Mouse (Mus musculus): ENCODE data around the gene St3gal5.
"Not testable (repeated sequence)": the region's sequence is repeated elsewhere in the genome, so short reads cannot be mapped to it uniquely, and the experiment has no call there.

The St3gal5 gene

GRCm38 (mm10) chr6:72097181-72097995 lies at the start of gene St3gal5:
Gene St3gal5, plus strand, starts transcription at chr6:72097592.
- peak; percentile 94 for DNase-seq (ENCODE audit: low spot score)

DNA sequence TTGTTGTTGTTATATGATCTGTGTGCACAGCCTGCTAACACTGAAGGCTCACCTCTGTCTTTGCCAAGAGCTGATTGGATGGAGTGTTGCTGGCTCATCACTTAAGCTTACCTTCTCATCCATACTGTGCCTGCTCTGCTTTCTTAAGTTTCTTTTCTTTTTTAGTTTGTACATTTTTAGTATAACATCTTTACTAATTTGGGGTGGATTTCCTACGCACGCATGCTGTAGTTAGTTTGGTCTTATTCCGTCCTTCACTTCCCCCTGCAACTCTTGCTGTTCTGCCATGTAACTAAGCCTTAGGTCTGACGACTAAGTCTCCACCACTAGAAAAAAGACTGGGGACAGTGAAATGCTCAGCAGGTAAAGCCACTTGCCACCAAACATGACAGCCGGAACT lies 48.7 kb upstream of the St3gal5 start:
- DNase-seq (ENCODE audit: low spot score) = no peak

DNA sequence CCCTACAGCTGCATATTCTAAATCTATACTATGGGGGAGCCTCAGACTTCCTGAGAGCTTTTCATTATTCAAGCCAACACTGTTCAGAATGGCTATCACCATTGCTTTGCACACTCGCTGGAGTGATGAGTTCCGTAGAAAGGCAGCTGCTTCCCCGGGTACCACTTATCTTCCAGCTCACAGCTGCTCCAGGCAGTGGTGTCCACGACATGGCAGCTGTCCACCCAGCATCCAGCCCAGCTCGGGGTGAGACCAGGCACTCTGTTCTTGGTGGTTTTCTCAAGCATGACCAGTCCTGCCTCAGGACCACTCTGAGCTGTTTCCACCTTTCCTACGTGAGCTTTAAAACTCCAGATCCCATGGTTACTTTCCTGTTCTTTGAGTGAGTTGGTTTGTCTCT lies 47.5 kb upstream of the St3gal5 start:
- no peak for DNase-seq (ENCODE audit: low spot score)

DNA sequence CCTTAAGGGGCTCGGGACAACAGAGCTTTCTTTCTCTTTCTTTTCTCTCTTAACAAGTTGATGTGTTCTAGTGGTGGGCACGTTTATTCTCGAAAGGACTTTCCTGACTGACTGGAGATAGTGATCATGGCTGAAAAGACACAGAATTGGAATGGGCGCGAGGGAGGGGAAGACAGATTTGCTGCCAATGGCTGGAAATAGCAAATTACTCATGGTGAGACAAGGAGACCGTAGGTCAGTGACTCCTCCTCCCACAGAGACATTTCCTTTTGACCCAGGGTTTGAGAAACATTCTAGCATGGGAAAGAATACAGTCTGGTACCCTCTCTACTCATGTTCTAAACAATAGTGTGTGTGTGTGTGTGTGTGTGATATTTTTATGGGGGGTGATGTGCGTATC lies 46.6 kb upstream of the St3gal5 start:
- no peak for DNase-seq (ENCODE audit: low spot score)

GRCm38 (mm10) chr6:72051247-72051646 lies 46.1 kb upstream of the St3gal5 start:
- DNase-seq (ENCODE audit: low spot score) = no peak

- DNase-seq (ENCODE audit: low spot score) = no peak
Measured at GRCm38 (mm10) chr6:72051757-72052156, 45.6 kb upstream of the St3gal5 start.

- no peak for DNase-seq (ENCODE audit: low spot score)
Measured at GRCm38 (mm10) chr6:72056548-72056947, 40.8 kb upstream of the St3gal5 start.

DNA sequence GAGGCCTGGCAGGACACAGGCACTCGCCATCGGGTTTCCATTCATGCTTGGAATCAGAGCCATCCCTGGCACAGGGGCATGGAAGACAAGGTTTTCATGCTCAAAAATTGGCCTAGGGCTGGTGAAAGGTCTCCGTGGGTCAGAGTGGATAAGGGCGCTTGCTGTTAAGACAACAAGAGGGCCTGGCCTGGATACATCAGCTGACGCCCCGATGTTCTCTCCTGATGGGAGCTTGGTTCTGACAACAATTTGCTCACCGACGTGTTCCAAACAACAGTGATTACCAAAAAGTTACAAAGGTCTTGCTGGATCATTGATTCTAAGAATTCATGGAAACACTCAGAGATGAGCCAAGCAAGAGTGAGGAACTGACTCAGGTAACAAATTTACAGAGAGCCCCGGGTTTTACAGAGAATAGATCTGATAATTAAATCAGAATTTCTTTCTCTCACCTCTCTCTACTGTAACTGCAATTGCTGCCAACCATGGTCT lies 38.9 kb upstream of the St3gal5 start:
- no peak for DNase-seq (ENCODE audit: low spot score)

DNA sequence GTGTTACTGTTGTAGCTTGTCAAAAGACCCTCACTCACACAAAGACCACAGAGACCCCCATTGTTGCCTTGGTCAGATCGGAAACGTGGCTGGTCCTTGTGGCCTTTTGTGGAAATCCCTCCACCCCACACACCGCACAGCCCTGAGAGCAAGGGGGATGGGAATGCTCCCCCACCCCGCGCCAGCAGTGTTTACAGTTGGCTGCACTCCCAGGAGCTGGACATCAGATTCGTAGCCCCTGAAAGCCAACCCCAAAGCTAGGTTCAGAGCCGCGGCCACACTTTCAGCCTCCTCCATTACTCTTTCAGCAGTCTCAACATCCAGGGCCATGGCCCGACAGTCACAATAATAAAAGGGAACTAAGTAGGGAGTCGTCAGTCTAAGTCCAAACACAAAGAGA lies 36.7 kb upstream of the St3gal5 start:
- DNase-seq (ENCODE audit: low spot score) = not testable (repeated sequence)

- DNase-seq (ENCODE audit: low spot score) = no peak
Measured at GRCm38 (mm10) chr6:72063718-72064117, 33.7 kb upstream of the St3gal5 start.

DNA sequence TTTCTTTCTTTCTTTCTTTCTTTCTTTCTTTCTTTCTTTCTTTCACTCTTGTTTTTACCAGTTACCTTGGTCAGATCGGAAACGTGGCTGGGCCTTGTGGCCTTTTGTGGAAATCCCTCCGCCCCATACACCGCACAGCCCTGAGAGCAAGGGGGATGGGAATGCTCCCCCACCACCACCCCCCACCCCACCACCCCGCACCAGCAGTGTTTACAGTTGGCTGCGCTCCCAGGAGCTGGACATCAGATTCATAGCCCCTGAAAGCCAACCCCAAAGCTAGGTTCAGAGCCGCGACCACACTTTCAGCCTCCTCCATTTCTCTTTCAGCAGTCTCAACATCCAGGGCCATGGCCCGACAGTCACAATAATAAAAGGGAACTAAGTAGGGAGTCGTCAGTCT lies 31.4 kb upstream of the St3gal5 start:
- no peak for DNase-seq (ENCODE audit: low spot score)

DNA sequence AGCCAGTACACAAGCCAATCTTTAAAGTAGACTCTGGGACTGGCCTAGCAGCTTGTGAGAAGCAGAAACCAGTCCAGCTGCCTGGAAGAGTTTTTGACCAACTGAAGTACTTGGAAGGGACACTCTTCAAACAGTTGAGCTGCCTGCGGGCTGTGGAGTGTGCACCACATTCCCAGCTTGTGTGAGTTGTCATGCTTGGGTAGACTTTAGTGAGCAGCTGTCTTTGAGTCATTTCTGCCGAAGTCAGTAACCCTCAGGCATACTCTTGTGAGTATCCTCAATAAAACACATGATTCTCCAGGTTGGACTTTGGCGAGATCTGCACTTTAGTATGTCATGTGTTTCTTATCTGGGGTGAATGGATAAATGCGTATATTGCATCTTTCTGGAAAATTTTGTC lies 29.0 kb upstream of the St3gal5 start:
- DNase-seq (ENCODE audit: low spot score) = no peak

GRCm38 (mm10) chr6:72071281-72071870 lies 26.0 kb upstream of the St3gal5 start:
- DNase-seq (ENCODE audit: low spot score) = no peak

- no peak for DNase-seq (ENCODE audit: low spot score)
Measured at GRCm38 (mm10) chr6:72073781-72074180, 23.6 kb upstream of the St3gal5 start.

DNA sequence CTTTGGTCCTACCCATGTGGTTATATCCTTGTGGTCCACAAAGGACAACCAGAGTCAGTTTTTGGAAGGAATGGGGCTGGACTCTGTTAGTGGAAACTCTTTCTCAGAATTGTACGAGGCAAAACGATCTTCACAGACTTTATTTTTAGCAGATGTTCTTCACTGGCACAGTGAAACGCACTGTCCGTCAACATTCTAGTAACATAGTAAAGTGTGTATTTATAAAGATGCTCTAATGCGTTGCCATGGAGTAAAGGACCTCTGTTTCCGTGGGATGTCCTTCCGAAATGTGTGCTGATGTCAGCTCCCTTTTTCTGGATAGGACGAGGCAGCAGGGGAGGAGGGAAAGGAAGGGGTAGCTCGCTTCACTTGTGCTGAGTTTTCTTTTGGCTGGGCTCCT lies 20.9 kb upstream of the St3gal5 start:
- no peak for DNase-seq (ENCODE audit: low spot score)

- DNase-seq (ENCODE audit: low spot score) = no peak
Measured at GRCm38 (mm10) chr6:72078178-72078577, 19.2 kb upstream of the St3gal5 start.

DNA sequence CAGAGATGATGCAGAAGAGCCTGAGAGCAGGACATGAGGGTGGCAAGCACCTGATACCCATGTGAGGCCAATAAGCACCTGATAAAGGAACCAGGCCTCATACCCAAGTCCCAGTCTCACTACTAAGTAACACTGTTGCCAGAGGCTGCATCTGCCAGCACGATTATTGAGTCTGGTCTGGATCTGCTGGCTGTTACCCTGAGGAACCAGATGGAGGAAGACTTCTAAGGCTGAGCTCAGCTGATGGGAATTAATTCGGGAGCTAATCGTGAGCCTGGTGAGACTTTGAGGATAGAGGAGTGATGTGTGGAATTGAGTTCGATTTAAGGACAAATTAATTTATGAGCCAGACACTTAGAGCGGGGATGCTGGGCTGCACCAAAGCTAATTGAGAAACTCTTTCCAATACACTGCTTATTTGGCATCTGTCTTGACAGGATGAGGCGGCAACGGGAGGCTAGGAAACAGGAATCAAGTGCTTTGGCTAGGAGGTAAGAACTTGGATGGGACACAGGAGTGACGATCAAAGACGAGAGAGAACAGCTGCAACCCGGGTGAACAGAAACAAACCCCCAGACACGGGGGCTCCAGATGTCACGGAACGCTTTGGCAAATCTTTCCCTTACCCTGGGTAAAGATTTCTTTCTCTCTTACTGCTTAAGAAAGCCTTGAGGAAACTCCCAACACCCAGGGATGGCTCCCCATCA lies 15.9 kb upstream of the St3gal5 start:
- DNase-seq (ENCODE audit: low spot score) = no peak

DNA sequence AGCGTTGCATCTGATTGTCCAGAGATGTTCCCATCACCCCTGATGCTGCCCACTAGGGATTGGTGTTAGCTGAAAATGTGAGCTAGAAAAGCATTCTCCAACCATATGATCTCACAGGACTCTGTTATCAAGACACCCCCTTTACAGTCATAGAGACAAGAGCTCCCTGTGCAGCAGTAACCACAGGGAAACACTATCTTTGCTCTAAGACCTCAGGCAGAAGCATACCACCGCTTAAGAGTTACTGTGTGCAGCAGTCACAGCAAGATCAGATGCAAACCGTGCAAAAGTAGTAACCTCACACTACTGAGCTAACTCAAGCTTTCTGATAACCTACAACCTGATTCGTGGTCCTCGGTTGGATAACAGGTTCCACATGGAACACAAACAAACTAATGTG lies 10.0 kb upstream of the St3gal5 start:
- no peak for DNase-seq (ENCODE audit: low spot score)

- DNase-seq (ENCODE audit: low spot score) = no peak
Measured at GRCm38 (mm10) chr6:72089865-72090264, 7.5 kb upstream of the St3gal5 start.

DNA sequence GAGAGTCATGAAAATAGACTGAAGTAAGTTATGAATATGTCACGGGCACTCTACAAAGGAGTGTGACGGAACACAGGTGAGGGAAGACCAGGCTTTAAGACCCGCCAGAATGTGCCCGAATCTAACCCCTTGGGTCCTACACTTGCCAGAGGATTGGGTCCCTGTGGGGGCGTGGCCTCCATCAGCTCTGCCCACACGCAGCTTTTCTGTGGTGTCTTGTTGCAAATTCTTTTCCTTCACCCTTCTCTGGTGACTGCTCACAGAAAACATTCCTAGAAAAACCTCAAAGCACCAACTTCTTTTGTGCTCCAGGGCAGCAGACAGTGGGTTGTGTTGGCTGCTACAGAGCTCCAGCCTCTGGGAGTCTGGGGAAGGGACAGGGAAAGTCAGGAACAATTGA lies 6.4 kb upstream of the St3gal5 start:
- peak; percentile 55 for DNase-seq (ENCODE audit: low spot score)

DNA sequence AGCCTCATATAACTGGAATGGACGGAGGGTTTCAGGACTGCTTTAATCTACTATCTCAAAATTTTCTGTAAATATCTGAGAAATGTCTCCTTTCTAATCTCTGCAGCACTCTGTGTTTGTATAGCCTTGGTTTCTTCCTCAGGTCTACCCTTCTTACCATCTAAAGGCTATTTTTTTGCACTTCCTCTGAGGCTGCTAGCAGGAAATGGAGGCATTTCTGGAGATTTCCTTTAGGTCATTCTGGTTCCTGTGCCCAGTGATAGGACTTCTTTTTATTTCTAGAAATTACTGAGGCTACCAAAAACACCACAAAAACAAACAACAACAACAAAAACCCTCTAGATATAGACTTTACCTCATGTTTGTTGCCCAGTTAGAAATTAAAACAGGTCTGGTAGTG lies 4.3 kb upstream of the St3gal5 start:
- no peak for DNase-seq (ENCODE audit: low spot score)

- DNase-seq (ENCODE audit: low spot score) = no peak
Measured at GRCm38 (mm10) chr6:72096217-72096616, 1.2 kb upstream of the St3gal5 start.

GRCm38 (mm10) chr6:72096669-72097068 lies 723 bp upstream of the St3gal5 start:
- DNase-seq (ENCODE audit: low spot score) = no peak

Measured in embryo, embryonic 10.5 days (tissue).